Mouse (Mus musculus) lung, postnatal 10 days (tissue): Measurements from ENCODE around the gene Ccdc50.

Experiments used
- DNase-seq: peaks from one replicate; pipeline ENCODE4 v3.0.0; 2021

Ccdc50 gene

GRCm38 (mm10) chr16:27388761-27389451 is at the start of gene Ccdc50:
Ccdc50 (plus strand) TSS chr16:27388869.
- peak; percentile 86 for DNase-seq

- no peak for DNase-seq
These were observed 41.1 kb upstream of the Ccdc50 start for GRCm38 (mm10) chr16:27347521-27347920.

GRCm38 (mm10) chr16:27348359-27348758 is 40.3 kb upstream of the Ccdc50 start:
- DNase-seq, result no peak

GRCm38 (mm10) chr16:27349235-27349634 is 39.4 kb upstream of the Ccdc50 start:
- no peak for DNase-seq

- DNase-seq, result no peak
These were observed 38.7 kb upstream of the Ccdc50 start for GRCm38 (mm10) chr16:27349878-27350532.

GRCm38 (mm10) chr16:27354464-27354863 is 34.2 kb upstream of the Ccdc50 start:
- no peak for DNase-seq

- no peak for DNase-seq
These were observed 28.6 kb upstream of the Ccdc50 start for GRCm38 (mm10) chr16:27360059-27360458.

GRCm38 (mm10) chr16:27370191-27370590 is 18.5 kb upstream of the Ccdc50 start, which contains the start of gene Uts2b:
Uts2b (minus strand) TSS chr16:27370239.
- DNase-seq, result no peak

GRCm38 (mm10) chr16:27370700-27371099 is 18.0 kb upstream of the Ccdc50 start:
- no peak for DNase-seq

GRCm38 (mm10) chr16:27374139-27374538 is 14.5 kb upstream of the Ccdc50 start:
- DNase-seq, result no peak

- no peak for DNase-seq
These were observed 13.4 kb upstream of the Ccdc50 start for GRCm38 (mm10) chr16:27375318-27375717.

- DNase-seq, result no peak
These were observed 12.1 kb upstream of the Ccdc50 start for GRCm38 (mm10) chr16:27376556-27376955.

GRCm38 (mm10) chr16:27382217-27382616 is 6.5 kb upstream of the Ccdc50 start:
- no peak for DNase-seq

- DNase-seq, result no peak
These were observed 3.6 kb upstream of the Ccdc50 start for GRCm38 (mm10) chr16:27384893-27385603.

- no peak for DNase-seq
These were observed 3.0 kb upstream of the Ccdc50 start for GRCm38 (mm10) chr16:27385649-27386048.

- no peak for DNase-seq
These were observed 1.7 kb upstream of the Ccdc50 start for GRCm38 (mm10) chr16:27386850-27387407.

GRCm38 (mm10) chr16:27387634-27388611 is 746 bp upstream of the Ccdc50 start:
- DNase-seq, result peak; percentile 7

GRCm38 (mm10) chr16:27389534-27390282 is 1.0 kb downstream of the Ccdc50 start:
- DNase-seq, result peak; percentile 30

GRCm38 (mm10) chr16:27390306-27390705 is 1.6 kb downstream of the Ccdc50 start:
- no peak for DNase-seq

- DNase-seq, result no peak
These were observed 3.2 kb downstream of the Ccdc50 start for GRCm38 (mm10) chr16:27391845-27392244.

- DNase-seq, result no peak
These were observed 6.8 kb downstream of the Ccdc50 start for GRCm38 (mm10) chr16:27395251-27396037.
